Mouse (Mus musculus) embryonic facial prominence, embryonic 11.5 days (tissue): ENCODE measurements around the gene Hist2h2ab. TPM values are rescaled to one million over a fixed set of nuclear protein-coding genes. Genes with fewer than 3 reads are reported as not detected.

Experiments
- ATAC-seq: fragments of 200-750 bp; cut with Nextera tagmentation; replicated peaks from 2 replicates; pipeline ENCODE4 v1.8.0; 2017; ENCODE audit warnings: low read depth; ENCODE audit not compliant: insufficient number of reproducible peaks, low FRiP score, low TSS enrichment
- DNase-seq: peaks from one replicate; pipeline ENCODE4 v3.0.0-alpha.2; 2015; ENCODE audit warnings: low spot score
- H3K27ac ChIP-seq: fragments of 300-500 bp; sonication (generic); replicated peaks from 2 replicates; pipeline ENCODE4 v1.5.1; 2014; ENCODE audit warnings: mild to moderate bottlenecking, low read depth, low read length, control low read depth
- H3K27me3 ChIP-seq: fragments of 300-500 bp; sonication (generic); 2 replicates; pipeline ENCODE4 v1.6.1; 2014; ENCODE audit warnings: mild to moderate bottlenecking, low read length, moderate library complexity, mixed read lengths; ENCODE audit not compliant: control insufficient read depth, insufficient read depth
- H3K36me3 ChIP-seq: fragments of 300-500 bp; sonication (generic); replicated peaks from 2 replicates; pipeline ENCODE4 v1.6.1; 2014; ENCODE audit warnings: low read depth, mild to moderate bottlenecking, low read length, moderate library complexity, mixed read lengths; ENCODE audit not compliant: control insufficient read depth, insufficient read depth
- H3K4me1 ChIP-seq: fragments of 300-500 bp; sonication (generic); 2 replicates; pipeline ENCODE4 v1.6.1; 2014; ENCODE audit warnings: low read length, mixed read lengths; ENCODE audit not compliant: control insufficient read depth, insufficient read depth
- H3K4me2 ChIP-seq: fragments of 300-500 bp; sonication (generic); 2 replicates; pipeline ENCODE4 v1.6.1; 2014; ENCODE audit warnings: low read depth, mild to moderate bottlenecking, control low read depth, low read length, moderate library complexity
- H3K4me3 ChIP-seq: fragments of 300-500 bp; sonication (generic); 2 replicates; pipeline ENCODE4 v1.5.1; 2014; ENCODE audit warnings: low read depth, low read length, control low read depth
- H3K9ac ChIP-seq: fragments of 300-500 bp; sonication (generic); replicated peaks from 2 replicates; pipeline ENCODE4 v1.6.1; 2014; ENCODE audit warnings: mild to moderate bottlenecking, control low read depth, low read length
- H3K9me3 ChIP-seq: fragments of 300-500 bp; sonication (generic); replicated peaks from 2 replicates; pipeline ENCODE4 v1.6.1; 2016; ENCODE audit warnings: mild to moderate bottlenecking, low read length, inconsistent platforms, mixed read lengths; ENCODE audit not compliant: control insufficient read depth
- WGBS: fragments of 180-500 bp; shearing (Covaris S2); extraction: QIAGEN DNeasy Blood & Tissue Kit; methylation state at CpG from one replicate; pipeline ENCODE4 v1.1.7; 2014; 5-methylcytosine and 5-hydroxymethylcytosine counted together
- polyA plus RNA-seq: library from polyadenylated mRNA; unstranded; fragments of >200 nt; fragmentation: Nextera tagmentation; extraction: Ambion mirVana; gene quantifications from 2 replicates; pipeline ENCODE4 v1.2.1, GENCODE M21; 2014

Gene Hist2h2ab
- polyA plus RNA-seq, 1 experiment from 2014 or later = not detected

- Histone ChIP-seq H3K36me3 (no peaks in the 10 kb centered on the region), H3K9me3 (no peaks in the 10 kb centered on the region), H3K4me3 (no peak overlapping the region), H3K4me1 (no peaks in the 10 kb centered on the region), H3K27ac (no peak overlapping the region), H3K4me2 (no peak overlapping the region), H3K27me3 (no peaks in the 10 kb centered on the region), H3K9ac (no peak overlapping the region)
- ATAC-seq = no peak
- DNase-seq = no peak
- WGBS = 82% methylated on average over 3 of the region's 3 CpGs
These were observed 32.1 kb downstream of the Hist2h2ab start for GRCm38 (mm10) chr3:96251787-96252186.

GRCm38 (mm10) chr3:96254683-96255355 lies 35.2 kb downstream of the Hist2h2ab start:
- Histone ChIP-seq H3K4me1 (no peaks in the 10 kb centered on the region), H3K36me3 (no peaks in the 10 kb centered on the region), H3K4me2 (no peak overlapping the region), H3K27ac (no peak overlapping the region), H3K4me3 (no peak overlapping the region), H3K9me3 (no peaks in the 10 kb centered on the region), H3K9ac (no peak overlapping the region), H3K27me3 (no peaks in the 10 kb centered on the region)
- DNase-seq = peak; percentile 49
- WGBS = 55% methylated on average over 10 of the region's 10 CpGs
- ATAC-seq = no peak

- no peak overlapping the region for H3K4me2 ChIP-seq
- no peak for DNase-seq
- H3K9me3 ChIP-seq = no peaks in the 10 kb centered on the region
- H3K9ac ChIP-seq = no peak overlapping the region
- H3K36me3 ChIP-seq = no peaks in the 10 kb centered on the region
- H3K27ac ChIP-seq = no peak overlapping the region
- WGBS = 83% methylated on average over 5 of the region's 5 CpGs
- no peak overlapping the region for H3K4me3 ChIP-seq
- no peaks in the 10 kb centered on the region for H3K4me1 ChIP-seq
- no peaks in the 10 kb centered on the region for H3K27me3 ChIP-seq
- ATAC-seq = no peak
These were observed 36.4 kb downstream of the Hist2h2ab start for GRCm38 (mm10) chr3:96255926-96256593.

- DNase-seq (no peak), ATAC-seq (no peak)
- no peak overlapping the region for H3K4me3 ChIP-seq
- H3K4me2 ChIP-seq = no peak overlapping the region
- H3K27me3 ChIP-seq = no peaks in the 10 kb centered on the region
- H3K36me3 ChIP-seq = no peaks in the 10 kb centered on the region
- H3K9me3 ChIP-seq = no peaks in the 10 kb centered on the region
- WGBS = 76% methylated on average over 3 of the region's 3 CpGs
- no peaks in the 10 kb centered on the region for H3K4me1 ChIP-seq
- no peak overlapping the region for H3K27ac ChIP-seq
- H3K9ac ChIP-seq = no peak overlapping the region
These were observed 37.5 kb downstream of the Hist2h2ab start for GRCm38 (mm10) chr3:96257190-96257589.

- Histone ChIP-seq H3K4me2 (no peak overlapping the region), H3K9ac (no peak overlapping the region), H3K27me3 (no peaks in the 10 kb centered on the region), H3K4me3 (no peak overlapping the region), H3K27ac (no peak overlapping the region), H3K9me3 (no peaks in the 10 kb centered on the region), H3K4me1 (no peaks in the 10 kb centered on the region; the same call in 1 of the 2 replicates), H3K36me3 (no peaks in the 10 kb centered on the region)
- ATAC-seq (no peak), DNase-seq (no peak)
- WGBS = 84% methylated on average over 5 of the region's 5 CpGs
These were observed 40.6 kb downstream of the Hist2h2ab start for GRCm38 (mm10) chr3:96260220-96260619.

- H3K9me3 ChIP-seq = no peaks in the 10 kb centered on the region
- no peaks in the 10 kb centered on the region for H3K27me3 ChIP-seq
- ATAC-seq (no peak), DNase-seq (no peak)
- H3K9ac ChIP-seq = peak overlapping the region; percentile 80
- H3K4me2 ChIP-seq = peak overlapping the region; percentile 89
- no peak overlapping the region; the same call in 1 of the 2 replicates for H3K4me3 ChIP-seq
- H3K27ac ChIP-seq = peak overlapping the region; percentile 98
- H3K4me1 ChIP-seq = no peaks in the 10 kb centered on the region; the same call in 1 of the 2 replicates
- WGBS = 45% methylated on average over 3 of the region's 3 CpGs
- no peaks in the 10 kb centered on the region for H3K36me3 ChIP-seq
These were observed 42.0 kb downstream of the Hist2h2ab start for GRCm38 (mm10) chr3:96261623-96262022.

- ATAC-seq = peak; percentile 77
- H3K4me3 ChIP-seq = peak overlapping the region; percentile 55
- H3K9me3 ChIP-seq = no peaks in the 10 kb centered on the region
- H3K27me3 ChIP-seq = no peaks in the 10 kb centered on the region
- H3K9ac ChIP-seq = peak overlapping the region; percentile 80
- DNase-seq = peak; percentile 82
- H3K4me2 ChIP-seq = peak overlapping the region; percentile 89
- H3K36me3 ChIP-seq = no peaks in the 10 kb centered on the region
- WGBS = under 1% methylated on average over 19 of the region's 19 CpGs
- peak overlapping the region; percentile 98 for H3K27ac ChIP-seq
- no peaks in the 10 kb centered on the region; the same call in 1 of the 2 replicates for H3K4me1 ChIP-seq
These were observed 42.7 kb downstream of the Hist2h2ab start for GRCm38 (mm10) chr3:96262216-96262875.
